Mouse (Mus musculus) adrenal gland, postnatal 25 days (tissue): ENCODE measurements around the gene Sox14. TPM values are rescaled to one million over a fixed set of nuclear protein-coding genes. Genes with fewer than 3 reads are reported as not detected.
A peak's percentile ranks its signal among the peaks of the same experiment; 100 is the strongest.

Experiments used
- DNase-seq: peaks from one replicate; pipeline ENCODE4 v3.0.0; 2021; ENCODE audit warnings: mixed read lengths
- total RNA-seq: library from RNA; stranded (reverse); gene quantifications from 2 replicates; pipeline ENCODE4 v1.2.3, GENCODE M21; 2021

Sox14 gene
- total RNA-seq, 1 experiment from 2014 or later, result not detected

DNA sequence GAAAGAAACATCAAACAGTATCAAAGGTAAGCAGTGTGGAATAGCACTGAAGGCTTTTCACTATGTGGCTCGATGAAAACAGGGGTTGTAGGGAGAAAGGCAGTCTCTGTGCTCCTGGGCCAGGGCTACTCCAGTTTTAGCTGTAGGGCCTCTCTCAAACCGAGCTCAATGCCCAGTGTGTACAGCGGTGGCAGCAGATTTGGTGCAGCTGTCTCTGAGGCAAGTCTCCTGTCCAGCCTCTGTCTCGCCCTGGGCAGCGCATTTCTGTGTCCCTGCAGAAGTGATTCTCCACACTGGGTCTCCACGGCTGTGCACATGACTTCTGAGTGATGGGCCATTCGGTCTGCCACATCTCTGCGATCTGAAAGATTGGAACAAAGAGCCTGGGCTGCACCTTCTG lies 27.6 kb downstream of the Sox14 start:
- no peak for DNase-seq

- DNase-seq, result peak; percentile 64
Measured at GRCm38 (mm10) chr9:99846820-99847219, 29.1 kb downstream of the Sox14 start.

GRCm38 (mm10) chr9:99839367-99839766 lies 36.6 kb downstream of the Sox14 start:
- DNase-seq, result no peak

GRCm38 (mm10) chr9:99838877-99839276 lies 37.1 kb downstream of the Sox14 start:
- no peak for DNase-seq

- no peak for DNase-seq
Measured at GRCm38 (mm10) chr9:99836707-99837106, 39.3 kb downstream of the Sox14 start.

- DNase-seq, result no peak
Measured at GRCm38 (mm10) chr9:99835624-99836430, 40.1 kb downstream of the Sox14 start.

Other genes starting within 250 kb of the Sox14 start
- gene Dzip1l, start 246.7 kb downstream of the Sox14 start, total RNA-seq, result 6.6 and 6.8 TPM in 2 replicates
- not detected in 2 replicates for gene Cldn18, start 158.9 kb downstream of the Sox14 start, total RNA-seq